Mouse (Mus musculus): Measurements from ENCODE around the gene Gnat3.

DNA sequence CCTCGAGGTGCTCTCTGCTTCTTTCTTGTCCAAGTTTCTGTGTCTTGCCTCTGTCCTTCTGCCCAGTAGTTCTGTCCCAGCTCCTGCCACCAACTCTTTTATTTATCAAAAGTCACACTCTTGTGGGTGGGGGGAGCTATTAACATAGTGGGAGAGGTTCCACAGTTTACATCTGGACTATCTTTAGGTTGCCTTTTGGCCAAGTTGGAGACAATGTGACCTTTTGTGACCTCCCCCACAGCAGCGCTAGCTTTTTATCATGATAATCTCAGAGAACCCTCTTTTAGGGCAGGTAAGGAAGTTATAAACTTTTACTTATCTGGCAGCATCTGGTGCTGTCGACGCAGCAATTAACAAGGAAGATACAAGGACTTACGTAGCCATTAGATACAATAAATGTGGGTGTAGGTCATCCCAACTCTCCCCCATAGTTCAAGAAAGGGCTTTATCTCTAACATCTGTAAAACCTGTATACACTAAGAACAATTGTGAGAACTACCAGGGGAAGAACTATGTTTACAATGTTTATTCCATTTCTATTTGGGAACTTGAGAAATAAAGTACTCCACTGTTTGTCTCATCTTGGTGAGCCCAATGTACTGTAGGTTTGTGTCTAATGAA lies 18.3 kb downstream of the Gnat3 start:
- TF ChIP-seq CTCF (IDR thresholded peaks at IDR 0.05; ENCODE audit: low read depth, low read length) (no peak), POLR2A (IDR thresholded peaks at IDR 0.05; ENCODE audit: extremely low read depth, insufficient read depth, low read length) (no peak)

Measured in liver, adult 2 months (tissue).